In genomic region chr8:72587806-72588205, GRCm38 (mm10) we compare ENCODE assay signal across 9 mouse cellular contexts. TPM values are rescaled to one million over a fixed set of nuclear protein-coding genes. Genes with fewer than 3 reads are reported as not detected.
A peak's percentile ranks its signal among the peaks of the same experiment; 100 is the strongest.
DNase-seq lines count a peak whose midpoint lies in the region.
"Had no signal": no experiment of that assay in that cellular context is flagged by ENCODE, and none has a peak within 500 bp of the region (broad histone marks: within the 10 kb centered on the region; RNA-seq: fewer than 3 reads in every experiment).

No protein-coding gene starts in this region.

- intact Hi-C loops in heart, postnatal 36 days (cut with DNase I), result no loop called here

- DNase-seq in layer of hippocampus, postnatal 10 days (ENCODE audit: low spot score in 2 of 2), result peak; percentile 43
- DNase-seq in layer of hippocampus, adult 18-20 months (ENCODE audit: low spot score in 2 of 2), result no peak
- peak; percentile 46 for DNase-seq in cerebellum, adult 9-10 months
- DNase-seq in gastrocnemius, adult 8-10 months (ENCODE audit: low spot score in 2 of 2), result peak; percentile 74 to 81
- peak; percentile 61 to 66 for DNase-seq in heart, postnatal 36 days
- no peak for DNase-seq in urinary bladder, postnatal 25 days (ENCODE audit: low spot score)
- DNase-seq in adrenal gland, adult (ENCODE audit: inconsistent age in 2 of 2, low spot score in 1 of 2), result no peak
- no peak for DNase-seq in kidney, postnatal 10 days
- DNase-seq: adrenal gland, postnatal 14 days had no signal

RNA-seq across cellular contexts. Expression of gene Tmem38a, which starts 16.0 kb away (rescaled TPM):
- total RNA-seq in layer of hippocampus, postnatal 10 days (2021), result 10 to 100 TPM; 79.5 to 82.5 TPM
- 100 to 1,000 TPM; 109 to 115 TPM for total RNA-seq in layer of hippocampus, adult 18-20 months (2021)
- total RNA-seq in gastrocnemius, adult 8-10 months (2022), result 1,000 to 10,000 TPM; 1,273 to 1,305 (median 1,290) TPM
- 100 to 1,000 TPM; 447 to 482 TPM for total RNA-seq in heart, postnatal 36 days (2021)

RNA-seq across cellular contexts. Expression of gene Smim7, which starts 16.9 kb away (rescaled TPM):
- 100 to 1,000 TPM; 119 to 128 TPM for total RNA-seq in layer of hippocampus, postnatal 10 days (2021)
- 100 to 1,000 TPM in 1 of 2 experiments, 10 to 100 TPM in 1; 99.8 to 103 TPM for total RNA-seq in layer of hippocampus, adult 18-20 months (2021)
- 10 to 100 TPM; 69.1 to 77.1 (median 75.1) TPM for total RNA-seq in gastrocnemius, adult 8-10 months (2022)
- 100 to 1,000 TPM; 129 to 135 TPM for total RNA-seq in heart, postnatal 36 days (2021)

RNA-seq across cellular contexts. Expression of gene Med26, which starts 39.7 kb away (rescaled TPM):
- 1 to 10 TPM; 8.9 to 9.2 TPM for total RNA-seq in layer of hippocampus, postnatal 10 days (2021)
- 10 to 100 TPM; 10.3 to 10.5 TPM for total RNA-seq in layer of hippocampus, adult 18-20 months (2021)
- 1 to 10 TPM; 6.5 to 8.3 (median 7.7) TPM for total RNA-seq in gastrocnemius, adult 8-10 months (2022)
- 1 to 10 TPM; 7.6 to 7.9 TPM for total RNA-seq in heart, postnatal 36 days (2021)

RNA-seq across cellular contexts. Expression of gene Nwd1, which starts 58.7 kb away (rescaled TPM):
- 10 to 100 TPM; 31.9 to 37.4 TPM for total RNA-seq in layer of hippocampus, postnatal 10 days (2021)
- 10 to 100 TPM; 46.6 to 49.0 TPM for total RNA-seq in layer of hippocampus, adult 18-20 months (2021)
- total RNA-seq in gastrocnemius, adult 8-10 months (2022), result 1 to 10 TPM in 1 of 4 experiments, under 1 TPM in 3; 0.75 to 1.1 (median 0.82) TPM
- total RNA-seq in heart, postnatal 36 days (2021), result under 1 TPM; 0.24 to 0.25 TPM

Comparison
In these comparisons a context has a peak if more than half of its experiments do, and no peak if none do; other contexts are left out.
1. DNase-seq: peak in layer of hippocampus, postnatal 10 days (2 of 2), cerebellum, adult 9-10 months (single experiment), gastrocnemius, adult 8-10 months (2 of 2) and heart, postnatal 36 days (2 of 2); none in layer of hippocampus, adult 18-20 months (0 of 2), urinary bladder, postnatal 25 days (single experiment), adrenal gland, adult (0 of 2) and kidney, postnatal 10 days (single experiment).